Mouse (Mus musculus) bone marrow macrophage, adult 2 months (primary cell): ENCODE results near the gene Apeh.

Experiments used
- CTCF ChIP-seq: IDR thresholded peaks from 2 replicates; pipeline ENCODE4 v1.5.1; 2012; ENCODE audit warnings: low read depth, mild to moderate bottlenecking, low read length, moderate library complexity
- POLR2A ChIP-seq: IDR thresholded peaks from 2 replicates; pipeline ENCODE4 v1.6.1; 2012; ENCODE audit warnings: mild to moderate bottlenecking, low read depth, low read length, borderline replicate concordance

GRCm38 (mm10) chr9:108052885-108053664 lies 41.3 kb downstream of the Apeh start, which contains the start of gene Amigo3:
- no peak for TF ChIP-seq POLR2A
- TF ChIP-seq CTCF, result peak; percentile 62
